Mouse (Mus musculus): ENCODE results near the gene Ank3. TPM values are rescaled to one million over a fixed set of nuclear protein-coding genes. Genes with fewer than 3 reads are reported as not detected.

The Ank3 gene
- polyA plus RNA-seq, 1 experiment from 2014 or later: 47.6 TPM

DNA sequence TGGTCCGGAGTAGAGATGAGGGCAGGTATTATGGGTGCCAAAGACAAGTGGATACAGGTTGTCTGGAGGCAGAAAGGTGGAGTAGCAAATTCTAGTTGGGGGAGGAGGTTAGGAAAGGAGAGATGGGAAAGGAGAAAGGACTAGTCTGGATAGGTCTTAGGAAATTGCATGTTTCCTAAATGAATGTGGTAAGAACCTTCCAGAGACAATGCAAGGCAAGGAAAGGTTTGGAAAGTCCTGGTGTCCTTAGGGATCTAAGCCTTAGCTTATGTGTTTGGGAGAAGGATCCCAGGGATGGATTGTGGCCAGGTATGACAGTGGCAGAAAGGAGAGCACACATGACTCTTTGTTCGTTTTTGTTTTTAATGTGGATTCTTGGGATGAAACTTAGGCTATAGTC, 139.7 kb downstream of the Ank3 start:
- H3K4me2 ChIP-seq (replicated peaks; ENCODE audit: low read depth, low read length): no peak overlapping the region

GRCm38 (mm10) chr10:69542439-69542838, 143.9 kb downstream of the Ank3 start:
- WGBS: 92% methylated on average over 3 of the region's 3 CpGs
- no peak for ATAC-seq (ENCODE audit: low FRiP score, low TSS enrichment)
- no peak overlapping the region for H3K9ac ChIP-seq (replicated peaks; ENCODE audit: low read length)
- no peaks in the 10 kb centered on the region for H3K36me3 ChIP-seq (ENCODE audit: insufficient read depth, low read length)
- no peaks in the 10 kb centered on the region for H3K9me3 ChIP-seq (ENCODE audit: low read length)
- no peaks in the 10 kb centered on the region for H3K27me3 ChIP-seq (ENCODE audit: insufficient read depth, low read length)
- no peak overlapping the region for H3K4me3 ChIP-seq (ENCODE audit: low read length)
- H3K27ac ChIP-seq (ENCODE audit: low read length): no peak overlapping the region
- no peak overlapping the region for H3K4me2 ChIP-seq (replicated peaks; ENCODE audit: low read depth, low read length)
- peaks cover 25% of the 10 kb centered on the region for H3K4me1 ChIP-seq (ENCODE audit: insufficient read depth, low read length)

More for the DNA sequence above, 139.7 kb downstream of the Ank3 start:
- ATAC-seq (ENCODE audit: low FRiP score, low TSS enrichment): no peak
- Histone ChIP-seq H3K27ac (ENCODE audit: low read length) (no peak overlapping the region), H3K27me3 (ENCODE audit: insufficient read depth, low read length) (no peaks in the 10 kb centered on the region), H3K9me3 (ENCODE audit: low read length) (no peaks in the 10 kb centered on the region), H3K36me3 (ENCODE audit: insufficient read depth, low read length) (no peaks in the 10 kb centered on the region), H3K4me3 (ENCODE audit: low read length) (no peak overlapping the region), H3K9ac (replicated peaks; ENCODE audit: low read length) (no peak overlapping the region), H3K4me1 (ENCODE audit: insufficient read depth, low read length) (peaks cover 9% of the 10 kb centered on the region)
- WGBS: 93% methylated on average over 2 of the region's 2 CpGs

- Histone ChIP-seq H3K27ac (ENCODE audit: low read length) (no peak overlapping the region), H3K9ac (replicated peaks; ENCODE audit: low read length) (no peak overlapping the region), H3K9me3 (ENCODE audit: low read length) (no peaks in the 10 kb centered on the region), H3K36me3 (ENCODE audit: insufficient read depth, low read length) (no peaks in the 10 kb centered on the region), H3K4me2 (replicated peaks; ENCODE audit: low read depth, low read length) (no peak overlapping the region), H3K4me3 (ENCODE audit: low read length) (no peak overlapping the region), H3K4me1 (ENCODE audit: insufficient read depth, low read length) (peaks cover 35% of the 10 kb centered on the region), H3K27me3 (ENCODE audit: insufficient read depth, low read length) (no peaks in the 10 kb centered on the region)
- ATAC-seq (ENCODE audit: low FRiP score, low TSS enrichment): no peak
- 93% methylated on average over 10 of the region's 10 CpGs for WGBS
Measured at GRCm38 (mm10) chr10:69543876-69544620, 145.5 kb downstream of the Ank3 start.

DNA sequence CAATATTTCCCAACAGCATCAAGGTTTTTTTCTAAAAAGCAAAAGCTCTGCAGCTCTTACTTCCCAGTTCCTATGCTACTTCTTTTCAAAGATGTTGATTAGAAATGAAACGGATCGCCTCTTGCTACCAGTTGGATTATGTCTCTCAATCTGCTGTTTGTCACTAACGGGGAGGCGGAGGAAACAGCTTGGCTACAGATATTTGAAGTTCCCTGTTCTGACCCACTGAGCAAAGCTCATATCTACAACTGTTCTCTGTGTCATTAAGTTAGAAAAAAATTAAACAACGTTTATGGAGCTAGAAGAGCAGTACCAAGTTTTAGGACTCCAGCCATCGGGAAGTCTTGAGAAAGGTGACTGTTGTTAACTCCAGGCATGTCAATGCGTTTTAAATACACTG, 146.1 kb downstream of the Ank3 start:
- H3K4me1 ChIP-seq (ENCODE audit: insufficient read depth, low read length): peaks cover 36% of the 10 kb centered on the region
- 52% methylated on average over 7 of the region's 7 CpGs for WGBS
- no peak for ATAC-seq (ENCODE audit: low FRiP score, low TSS enrichment)

GRCm38 (mm10) chr10:69545936-69546335, 147.4 kb downstream of the Ank3 start:
- Histone ChIP-seq H3K9ac (replicated peaks; ENCODE audit: low read length) (no peak overlapping the region), H3K27me3 (ENCODE audit: insufficient read depth, low read length) (no peaks in the 10 kb centered on the region), H3K4me2 (replicated peaks; ENCODE audit: low read depth, low read length) (0 out of 2 replicates have a peak overlapping the region, but pooled peaks have one; percentile 10), H3K9me3 (ENCODE audit: low read length) (no peaks in the 10 kb centered on the region), H3K4me1 (ENCODE audit: insufficient read depth, low read length) (peaks cover 43% of the 10 kb centered on the region), H3K27ac (ENCODE audit: low read length) (peak overlapping the region; percentile 64), H3K4me3 (ENCODE audit: low read length) (no peak overlapping the region), H3K36me3 (ENCODE audit: insufficient read depth, low read length) (no peaks in the 10 kb centered on the region)
- WGBS: 64% methylated on average over 3 of the region's 3 CpGs
- no peak for ATAC-seq (ENCODE audit: low FRiP score, low TSS enrichment)

More for the DNA sequence above, 146.1 kb downstream of the Ank3 start:
- no peaks in the 10 kb centered on the region for H3K27me3 ChIP-seq (ENCODE audit: insufficient read depth, low read length)
- no peaks in the 10 kb centered on the region for H3K36me3 ChIP-seq (ENCODE audit: insufficient read depth, low read length)
- no peak overlapping the region for H3K9ac ChIP-seq (replicated peaks; ENCODE audit: low read length)
- H3K4me3 ChIP-seq (ENCODE audit: low read length): no peak overlapping the region
- no peaks in the 10 kb centered on the region for H3K9me3 ChIP-seq (ENCODE audit: low read length)
- H3K27ac ChIP-seq (ENCODE audit: low read length): no peak overlapping the region
- no peak overlapping the region for H3K4me2 ChIP-seq (replicated peaks; ENCODE audit: low read depth, low read length)

DNA sequence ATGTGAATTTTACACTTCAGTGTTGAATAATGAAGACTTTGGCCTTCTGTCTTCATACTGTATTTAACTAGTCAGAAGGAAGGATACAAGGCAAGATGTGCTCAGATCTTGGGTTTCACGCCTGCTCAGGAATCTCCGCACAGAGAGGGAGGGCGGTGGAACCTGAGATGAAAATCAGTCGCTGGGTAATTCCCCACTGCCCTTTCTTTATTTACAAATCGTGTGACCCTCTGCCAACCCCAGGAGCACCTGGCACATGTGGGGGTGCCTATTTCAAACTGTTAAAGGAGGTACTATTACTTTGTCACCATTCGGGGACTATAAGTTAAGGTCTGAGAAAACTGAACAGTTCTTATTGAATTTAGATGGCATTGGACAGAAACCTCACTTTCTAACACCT, 148.1 kb downstream of the Ank3 start:
- 53% methylated on average over 6 of the region's 6 CpGs for WGBS
- Histone ChIP-seq H3K36me3 (ENCODE audit: insufficient read depth, low read length) (no peaks in the 10 kb centered on the region), H3K27me3 (ENCODE audit: insufficient read depth, low read length) (no peaks in the 10 kb centered on the region), H3K9me3 (ENCODE audit: low read length) (no peaks in the 10 kb centered on the region), H3K4me2 (replicated peaks; ENCODE audit: low read depth, low read length) (no peak overlapping the region), H3K4me3 (ENCODE audit: low read length) (no peak overlapping the region), H3K27ac (ENCODE audit: low read length) (no peak overlapping the region), H3K4me1 (ENCODE audit: insufficient read depth, low read length) (peaks cover 45% of the 10 kb centered on the region), H3K9ac (replicated peaks; ENCODE audit: low read length) (no peak overlapping the region)
- no peak for ATAC-seq (ENCODE audit: low FRiP score, low TSS enrichment)

DNA sequence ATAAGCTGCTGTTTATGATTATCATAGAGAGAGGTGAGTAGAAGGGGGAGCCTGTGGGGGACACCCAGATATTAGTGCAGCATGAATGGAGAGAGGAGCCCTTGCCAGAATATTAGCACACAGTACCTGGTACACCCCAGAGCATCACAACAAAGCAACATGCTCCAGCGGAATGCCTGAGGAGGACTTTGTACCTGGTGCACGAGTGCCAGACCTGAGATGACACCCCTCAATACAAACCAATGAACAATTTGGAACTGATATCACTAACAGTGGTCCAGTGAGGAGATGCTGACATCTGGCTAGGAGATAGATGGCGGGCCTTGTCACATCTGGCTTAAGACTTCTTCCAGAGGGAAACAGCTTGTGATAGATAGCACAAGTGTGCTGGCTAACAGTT, 150.2 kb downstream of the Ank3 start:
- 0 out of 2 replicates have a peak overlapping the region, but pooled peaks have one; percentile 4 for H3K4me2 ChIP-seq (replicated peaks; ENCODE audit: low read depth, low read length)
- H3K4me1 ChIP-seq (ENCODE audit: insufficient read depth, low read length): peaks cover 50% of the 10 kb centered on the region
- no peaks in the 10 kb centered on the region for H3K36me3 ChIP-seq (ENCODE audit: insufficient read depth, low read length)
- H3K27me3 ChIP-seq (ENCODE audit: insufficient read depth, low read length): no peaks in the 10 kb centered on the region
- no peak overlapping the region for H3K9ac ChIP-seq (replicated peaks; ENCODE audit: low read length)
- H3K27ac ChIP-seq (ENCODE audit: low read length): peak overlapping the region; percentile 78
- no peak overlapping the region for H3K4me3 ChIP-seq (ENCODE audit: low read length)
- no peaks in the 10 kb centered on the region for H3K9me3 ChIP-seq (ENCODE audit: low read length)
- ATAC-seq (ENCODE audit: low FRiP score, low TSS enrichment): no peak
- WGBS: 85% methylated on average over 3 of the region's 3 CpGs

GRCm38 (mm10) chr10:69549221-69549620, 150.6 kb downstream of the Ank3 start:
- Histone ChIP-seq H3K36me3 (ENCODE audit: insufficient read depth, low read length) (no peaks in the 10 kb centered on the region), H3K4me3 (ENCODE audit: low read length) (no peak overlapping the region), H3K4me1 (ENCODE audit: insufficient read depth, low read length) (peaks cover 45% of the 10 kb centered on the region), H3K4me2 (replicated peaks; ENCODE audit: low read depth, low read length) (0 out of 2 replicates have a peak overlapping the region, but pooled peaks have one; percentile 4), H3K27ac (ENCODE audit: low read length) (peak overlapping the region; percentile 78), H3K27me3 (ENCODE audit: insufficient read depth, low read length) (no peaks in the 10 kb centered on the region), H3K9me3 (ENCODE audit: low read length) (no peaks in the 10 kb centered on the region), H3K9ac (replicated peaks; ENCODE audit: low read length) (no peak overlapping the region)
- 0 out of 2 replicates have a peak, but pooled peaks have one; percentile 24 for ATAC-seq (ENCODE audit: low FRiP score, low TSS enrichment)
- WGBS: 74% methylated on average over 4 of the region's 4 CpGs

DNA sequence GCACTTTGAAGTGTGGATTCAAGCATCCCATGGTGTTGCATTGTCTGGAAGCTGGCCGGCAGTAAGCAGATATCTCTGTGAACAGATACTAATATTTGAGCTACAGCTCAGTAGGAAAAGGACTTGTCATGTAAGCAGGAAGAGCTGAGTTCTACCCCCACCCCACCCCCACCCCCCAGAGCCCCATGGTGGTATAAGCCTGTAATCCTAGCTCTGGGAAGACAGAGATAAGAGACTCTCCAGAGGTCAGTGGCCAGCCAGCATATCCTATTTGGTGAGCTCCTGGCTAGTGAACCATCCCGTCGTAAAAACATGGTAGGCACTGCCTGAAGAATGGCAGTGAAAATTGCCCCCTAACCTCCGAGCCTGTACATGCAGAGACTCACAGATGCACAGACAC, 152.3 kb downstream of the Ank3 start:
- H3K27me3 ChIP-seq (ENCODE audit: insufficient read depth, low read length): no peaks in the 10 kb centered on the region
- ATAC-seq (ENCODE audit: low FRiP score, low TSS enrichment): peak; percentile 55
- H3K36me3 ChIP-seq (ENCODE audit: insufficient read depth, low read length): no peaks in the 10 kb centered on the region
- H3K4me2 ChIP-seq (replicated peaks; ENCODE audit: low read depth, low read length): no peak overlapping the region
- no peak overlapping the region for H3K27ac ChIP-seq (ENCODE audit: low read length)
- H3K9me3 ChIP-seq (ENCODE audit: low read length): no peaks in the 10 kb centered on the region
- no peak overlapping the region for H3K9ac ChIP-seq (replicated peaks; ENCODE audit: low read length)
- 43% methylated on average over 4 of the region's 4 CpGs for WGBS
- H3K4me3 ChIP-seq (ENCODE audit: low read length): no peak overlapping the region
- peaks cover 30% of the 10 kb centered on the region for H3K4me1 ChIP-seq (ENCODE audit: insufficient read depth, low read length)

DNA sequence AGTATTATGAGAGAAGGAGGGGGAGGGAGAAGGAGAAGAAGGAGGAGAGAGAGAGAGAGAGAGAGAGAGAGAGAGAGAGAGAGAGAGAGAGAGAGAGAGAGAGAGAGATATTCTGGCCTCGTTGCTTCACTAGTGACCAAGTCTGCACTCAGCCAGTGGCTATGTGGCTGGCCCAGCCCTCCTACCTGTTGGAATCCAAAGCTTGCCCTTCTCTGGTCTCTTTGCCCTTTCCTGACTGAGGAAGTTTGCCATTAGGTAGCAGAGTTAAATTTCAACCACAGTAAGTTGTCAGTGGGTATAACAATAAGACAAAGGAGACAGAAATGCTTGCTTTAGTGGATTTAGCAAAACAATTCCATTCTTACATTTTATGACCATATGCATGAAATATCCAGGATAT, 154.5 kb downstream of the Ank3 start:
- no peaks in the 10 kb centered on the region for H3K9me3 ChIP-seq (ENCODE audit: low read length)
- WGBS: 38% methylated on average over 1 of the region's 1 CpGs
- H3K27me3 ChIP-seq (ENCODE audit: insufficient read depth, low read length): no peaks in the 10 kb centered on the region
- no peaks in the 10 kb centered on the region for H3K36me3 ChIP-seq (ENCODE audit: insufficient read depth, low read length)
- H3K4me2 ChIP-seq (replicated peaks; ENCODE audit: low read depth, low read length): no peak overlapping the region
- no peak overlapping the region for H3K4me3 ChIP-seq (ENCODE audit: low read length)
- no peak for ATAC-seq (ENCODE audit: low FRiP score, low TSS enrichment)
- peaks cover 25% of the 10 kb centered on the region; the same call in 1 of the 2 replicates for H3K4me1 ChIP-seq (ENCODE audit: insufficient read depth, low read length)
- H3K27ac ChIP-seq (ENCODE audit: low read length): 0 out of 2 replicates have a peak overlapping the region, but pooled peaks have one; percentile 24
- no peak overlapping the region for H3K9ac ChIP-seq (replicated peaks; ENCODE audit: low read length)
